Mouse (Mus musculus): ENCODE data around the gene Pcbp4. TPM values are rescaled to one million over a fixed set of nuclear protein-coding genes. Genes with fewer than 3 reads are reported as not detected.
A peak's percentile ranks its signal among the peaks of the same experiment; 100 is the strongest.

Gene Pcbp4
- polyA plus RNA-seq, 1 experiment from 2014 or later, result 61.8 TPM

- Histone ChIP-seq H3K27me3 (no peaks in the 10 kb centered on the region), H3K4me2 (0 out of 2 replicates have a peak overlapping the region, but pooled peaks have one; percentile 7), H3K9me3 (replicated peaks) (no peaks in the 10 kb centered on the region), H3K9ac (no peak overlapping the region), H3K4me3 (no peak overlapping the region), H3K27ac (no peak overlapping the region), H3K36me3 (no peaks in the 10 kb centered on the region), H3K4me1 (replicated peaks) (peaks cover 51% of the 10 kb centered on the region)
- 59% methylated on average over 7 of the region's 7 CpGs for WGBS
- ATAC-seq (replicated peaks; ENCODE audit: insufficient number of reproducible peaks, insufficient read depth, low FRiP score, low read depth), result no peak
These were observed 22.0 kb downstream of the Pcbp4 start for GRCm38 (mm10) chr9:106475046-106475445.

- H3K27ac ChIP-seq, result peak within 1 kb of the TSS; percentile 77
- ATAC-seq (replicated peaks; ENCODE audit: insufficient number of reproducible peaks, insufficient read depth, low FRiP score, low read depth), result no peak
- WGBS, result 81% methylated on average over 10 of the region's 10 CpGs
- no peaks in the 10 kb centered on the region for H3K9me3 ChIP-seq (replicated peaks)
- peak within 1 kb of the TSS; percentile 42 for H3K9ac ChIP-seq
- H3K36me3 ChIP-seq, result no peaks in the 10 kb centered on the region; the same call in 1 of the 2 replicates
- H3K4me2 ChIP-seq, result peak within 1 kb of the TSS; percentile 63
- no peaks in the 10 kb centered on the region for H3K27me3 ChIP-seq
- H3K4me1 ChIP-seq (replicated peaks), result peaks cover 51% of the 10 kb centered on the region
- peak within 1 kb of the TSS; percentile 65 for H3K4me3 ChIP-seq
These were observed 22.5 kb downstream of the Pcbp4 start, which contains the start of gene Rrp9 for GRCm38 (mm10) chr9:106475663-106476001. Gene Rrp9 (plus strand): TSS chr9:106475963.

GRCm38 (mm10) chr9:106476002-106476923 is 23.2 kb downstream of the Pcbp4 start:
- H3K27me3 ChIP-seq, result no peaks in the 10 kb centered on the region
- peak overlapping the region; percentile 42 for H3K9ac ChIP-seq
- no peaks in the 10 kb centered on the region for H3K9me3 ChIP-seq (replicated peaks)
- peaks cover 51% of the 10 kb centered on the region for H3K4me1 ChIP-seq (replicated peaks)
- peak overlapping the region; percentile 65 for H3K4me3 ChIP-seq
- peak; percentile 20 for ATAC-seq (replicated peaks; ENCODE audit: insufficient number of reproducible peaks, insufficient read depth, low FRiP score, low read depth)
- H3K36me3 ChIP-seq, result peaks cover 3% of the 10 kb centered on the region; the same call in 1 of the 2 replicates
- peak overlapping the region; percentile 63 for H3K4me2 ChIP-seq
- 20% methylated on average over 16 of the region's 16 CpGs for WGBS
- peak overlapping the region; percentile 77 for H3K27ac ChIP-seq

GRCm38 (mm10) chr9:106476924-106477484 is 23.9 kb downstream of the Pcbp4 start, which contains the start of gene Parp3:
Gene Parp3 (minus strand): TSS chr9:106476949.
- Histone ChIP-seq H3K9ac (peak within 1 kb of the TSS; percentile 53), H3K4me1 (replicated peaks) (peaks cover 47% of the 10 kb centered on the region), H3K27me3 (no peaks in the 10 kb centered on the region), H3K4me3 (peak within 1 kb of the TSS; percentile 65), H3K27ac (peak within 1 kb of the TSS; percentile 77), H3K9me3 (replicated peaks) (no peaks in the 10 kb centered on the region), H3K4me2 (peak within 1 kb of the TSS; percentile 88), H3K36me3 (peaks cover 4% of the 10 kb centered on the region; the same call in 1 of the 2 replicates)
- peak; percentile 96 for ATAC-seq (replicated peaks; ENCODE audit: insufficient number of reproducible peaks, insufficient read depth, low FRiP score, low read depth)
- WGBS, result under 1% methylated on average over 41 of the region's 41 CpGs

GRCm38 (mm10) chr9:106477649-106478048 is 24.6 kb downstream of the Pcbp4 start:
- Histone ChIP-seq H3K36me3 (peaks cover 5% of the 10 kb centered on the region; the same call in 1 of the 2 replicates), H3K4me3 (peak overlapping the region; percentile 65), H3K4me1 (replicated peaks) (peaks cover 40% of the 10 kb centered on the region), H3K4me2 (peak overlapping the region; percentile 88), H3K27me3 (no peaks in the 10 kb centered on the region), H3K9me3 (replicated peaks) (no peaks in the 10 kb centered on the region), H3K9ac (peak overlapping the region; percentile 53), H3K27ac (no peak overlapping the region)
- ATAC-seq (replicated peaks; ENCODE audit: insufficient number of reproducible peaks, insufficient read depth, low FRiP score, low read depth), result no peak
- 2% methylated on average over 16 of the region's 16 CpGs for WGBS

- Histone ChIP-seq H3K4me3 (peak overlapping the region; percentile 65), H3K9me3 (replicated peaks) (no peaks in the 10 kb centered on the region), H3K36me3 (peaks cover 10% of the 10 kb centered on the region), H3K9ac (peak overlapping the region; percentile 53), H3K27me3 (no peaks in the 10 kb centered on the region), H3K27ac (no peak overlapping the region), H3K4me2 (peak overlapping the region; percentile 88), H3K4me1 (replicated peaks) (peaks cover 39% of the 10 kb centered on the region)
- ATAC-seq (replicated peaks; ENCODE audit: insufficient number of reproducible peaks, insufficient read depth, low FRiP score, low read depth), result no peak
- WGBS, result 72% methylated on average over 9 of the region's 9 CpGs
These were observed 25.0 kb downstream of the Pcbp4 start for GRCm38 (mm10) chr9:106478101-106478500.

- H3K36me3 ChIP-seq, result peaks cover 29% of the 10 kb centered on the region
- ATAC-seq (replicated peaks; ENCODE audit: insufficient number of reproducible peaks, insufficient read depth, low FRiP score, low read depth), result no peak
- no peaks in the 10 kb centered on the region for H3K27me3 ChIP-seq
- no peaks in the 10 kb centered on the region for H3K9me3 ChIP-seq (replicated peaks)
- no peak overlapping the region for H3K9ac ChIP-seq
- WGBS, result 90% methylated on average over 7 of the region's 7 CpGs
- no peak overlapping the region for H3K27ac ChIP-seq
- no peak overlapping the region for H3K4me2 ChIP-seq
- H3K4me1 ChIP-seq (replicated peaks), result peaks cover 22% of the 10 kb centered on the region
- H3K4me3 ChIP-seq, result no peak overlapping the region
These were observed 27.4 kb downstream of the Pcbp4 start for GRCm38 (mm10) chr9:106480541-106480940.

- 87% methylated on average over 15 of the region's 15 CpGs for WGBS
- H3K4me1 ChIP-seq (replicated peaks), result peaks cover 16% of the 10 kb centered on the region
These were observed 28.0 kb downstream of the Pcbp4 start for GRCm38 (mm10) chr9:106481075-106481474.

GRCm38 (mm10) chr9:106481676-106482075 is 28.6 kb downstream of the Pcbp4 start:
- Histone ChIP-seq H3K4me3 (no peak overlapping the region), H3K27ac (no peak overlapping the region), H3K4me1 (replicated peaks) (peaks cover 10% of the 10 kb centered on the region), H3K9me3 (replicated peaks) (no peaks in the 10 kb centered on the region), H3K4me2 (no peak overlapping the region), H3K27me3 (no peaks in the 10 kb centered on the region), H3K9ac (no peak overlapping the region), H3K36me3 (peaks cover 29% of the 10 kb centered on the region)
- ATAC-seq (replicated peaks; ENCODE audit: insufficient number of reproducible peaks, insufficient read depth, low FRiP score, low read depth), result no peak
- 91% methylated on average over 13 of the region's 13 CpGs for WGBS

More at GRCm38 (mm10) chr9:106481075-106481474, 28.0 kb downstream of the Pcbp4 start:
- H3K9me3 ChIP-seq (replicated peaks), result no peaks in the 10 kb centered on the region
- H3K9ac ChIP-seq, result no peak overlapping the region
- H3K4me2 ChIP-seq, result no peak overlapping the region
- H3K36me3 ChIP-seq, result peaks cover 29% of the 10 kb centered on the region
- no peak overlapping the region for H3K4me3 ChIP-seq
- ATAC-seq (replicated peaks; ENCODE audit: insufficient number of reproducible peaks, insufficient read depth, low FRiP score, low read depth), result no peak
- H3K27ac ChIP-seq, result no peak overlapping the region
- H3K27me3 ChIP-seq, result no peaks in the 10 kb centered on the region

GRCm38 (mm10) chr9:106482578-106483115 is 29.6 kb downstream of the Pcbp4 start:
- Histone ChIP-seq H3K27ac (no peak overlapping the region), H3K36me3 (peaks cover 29% of the 10 kb centered on the region), H3K4me1 (replicated peaks) (peaks cover 7% of the 10 kb centered on the region), H3K9me3 (replicated peaks) (no peaks in the 10 kb centered on the region), H3K27me3 (no peaks in the 10 kb centered on the region), H3K4me3 (no peak overlapping the region), H3K4me2 (no peak overlapping the region), H3K9ac (no peak overlapping the region)
- no peak for ATAC-seq (replicated peaks; ENCODE audit: insufficient number of reproducible peaks, insufficient read depth, low FRiP score, low read depth)
- 84% methylated on average over 17 of the region's 17 CpGs for WGBS

GRCm38 (mm10) chr9:106483136-106483535 is 30.0 kb downstream of the Pcbp4 start:
- Histone ChIP-seq H3K27ac (no peak overlapping the region), H3K4me1 (replicated peaks) (peaks cover 2% of the 10 kb centered on the region), H3K36me3 (peaks cover 29% of the 10 kb centered on the region), H3K9ac (no peak overlapping the region), H3K27me3 (no peaks in the 10 kb centered on the region), H3K4me2 (no peak overlapping the region), H3K9me3 (replicated peaks) (no peaks in the 10 kb centered on the region), H3K4me3 (no peak overlapping the region)
- WGBS, result 94% methylated on average over 10 of the region's 10 CpGs
- no peak for ATAC-seq (replicated peaks; ENCODE audit: insufficient number of reproducible peaks, insufficient read depth, low FRiP score, low read depth)
